Mouse (Mus musculus): ENCODE results near the gene Gm10722. TPM values are rescaled to one million over a fixed set of nuclear protein-coding genes. Genes with fewer than 3 reads are reported as not detected.
"Not testable (repeated sequence)": the region's sequence is repeated elsewhere in the genome, so short reads cannot be mapped to it uniquely, and the experiment has no call there.

The Gm10722 gene
- not detected for total RNA-seq (2021)
- long read RNA-seq, experiment 1, result 0 reads
- long read RNA-seq, experiment 2, result 0 reads

GRCm38 (mm10) chr9:3000445-3000972, at the start of gene Gm10722:
TSS of gene Gm10722 (plus strand) at chr9:3000922.
- intact Hi-C loops (cut with DNase I), result not testable (repeated sequence)
- DNase-seq, result peak in 1 of 2 experiments; percentile 46

GRCm38 (mm10) chr9:3001006-3001405, 284 bp downstream of the Gm10722 start:
- DNase-seq, result peak in 1 of 2 experiments; percentile 70
- intact Hi-C loops (cut with DNase I), result not testable (repeated sequence)

- intact Hi-C loops (cut with DNase I), result not testable (repeated sequence)
- peak; percentile 100 for DNase-seq
These were observed 1.4 kb downstream of the Gm10722 start for GRCm38 (mm10) chr9:3001948-3002659.

- DNase-seq; intact Hi-C loops (cut with DNase I): not testable (repeated sequence)
These were observed 2.2 kb downstream of the Gm10722 start, which contains the start of gene Gm11168 for GRCm38 (mm10) chr9:3002794-3003396. TSS of gene Gm11168 (plus strand) at chr9:3003346.

- DNase-seq; intact Hi-C loops (cut with DNase I): not testable (repeated sequence)
These were observed 5.5 kb downstream of the Gm10722 start for GRCm38 (mm10) chr9:3006179-3006578.

- intact Hi-C loops (cut with DNase I), result not testable (repeated sequence)
- peak; percentile 37 to 100 for DNase-seq
These were observed 5.9 kb downstream of the Gm10722 start for GRCm38 (mm10) chr9:3006636-3007035.

- DNase-seq; intact Hi-C loops (cut with DNase I): not testable (repeated sequence)
These were observed 6.5 kb downstream of the Gm10722 start for GRCm38 (mm10) chr9:3007272-3007671.

GRCm38 (mm10) chr9:3009331-3009730, 8.6 kb downstream of the Gm10722 start:
- intact Hi-C loops (cut with DNase I); DNase-seq: not testable (repeated sequence)

GRCm38 (mm10) chr9:3012054-3012621, 11.4 kb downstream of the Gm10722 start:
- intact Hi-C loops (cut with DNase I); DNase-seq: not testable (repeated sequence)

GRCm38 (mm10) chr9:3012733-3013279, 12.1 kb downstream of the Gm10722 start, which contains the start of gene Gm10721:
TSS of gene Gm10721 (plus strand) at chr9:3013140.
- intact Hi-C loops (cut with DNase I); DNase-seq: not testable (repeated sequence)

- DNase-seq; intact Hi-C loops (cut with DNase I): not testable (repeated sequence)
These were observed 14.6 kb downstream of the Gm10722 start, which contains the start of gene Gm10720 for GRCm38 (mm10) chr9:3015354-3015753. TSS of gene Gm10720 (plus strand) at chr9:3015654.

GRCm38 (mm10) chr9:3015896-3016295, 15.2 kb downstream of the Gm10722 start:
- intact Hi-C loops (cut with DNase I), result not testable (repeated sequence)
- DNase-seq, result peak in 1 of 2 experiments; percentile 21

GRCm38 (mm10) chr9:3017108-3017507, 16.4 kb downstream of the Gm10722 start, which contains the start of gene Gm10719:
TSS of gene Gm10719 (plus strand) at chr9:3017408.
- DNase-seq; intact Hi-C loops (cut with DNase I): not testable (repeated sequence)

GRCm38 (mm10) chr9:3018944-3019343, 18.2 kb downstream of the Gm10722 start:
- intact Hi-C loops (cut with DNase I), result not testable (repeated sequence)
- DNase-seq, result peak; percentile 97 to 100

GRCm38 (mm10) chr9:3019835-3020727, 19.4 kb downstream of the Gm10722 start:
- peak; percentile 72 to 93 for DNase-seq
- intact Hi-C loops (cut with DNase I), result not testable (repeated sequence)

GRCm38 (mm10) chr9:3022316-3023008, 21.7 kb downstream of the Gm10722 start:
- peak; percentile 54 to 86 for DNase-seq
- intact Hi-C loops (cut with DNase I), result not testable (repeated sequence)

GRCm38 (mm10) chr9:3023312-3023984, 22.7 kb downstream of the Gm10722 start, which contains the start of gene Gm10718:
TSS of gene Gm10718 (plus strand) at chr9:3023547.
- intact Hi-C loops (cut with DNase I), result not testable (repeated sequence)
- DNase-seq, result peak; percentile 14 to 70
